ENCODE assay signal across 8 mouse cellular contexts in genomic region chr17:55957726-55958583, GRCm38 (mm10). TPM values are rescaled to one million over a fixed set of nuclear protein-coding genes. Genes with fewer than 3 reads are reported as not detected.
DNase-seq lines count a peak whose midpoint lies in the region; ATAC-seq and TF ChIP-seq lines count a peak whose summit lies in the region.

No protein-coding gene starts in this region.

- peak overlapping the region; percentile 72 for H3K4me2 ChIP-seq in heart, embryonic 15.5 days
- H3K4me2 ChIP-seq in forebrain, embryonic 14.5 days (ENCODE audit: low read length) = peak overlapping the region; percentile 64
- peak overlapping the region; percentile 81 for H3K4me2 ChIP-seq in liver, embryonic 16.5 days (ENCODE audit: low read depth, low read length)

- in situ Hi-C loops in ES-E14 (cut with MboI; ENCODE audit: low sequenced_read_pairs in 2 of 2, unreplicated experiment in 2 of 2) = no loop called here

- WGBS in heart, embryonic 15.5 days = 80% methylated on average over 13 of the region's 13 CpGs
- 83% methylated on average over 13 of the region's 13 CpGs for WGBS in forebrain, embryonic 14.5 days
- 73% methylated on average over 13 of the region's 13 CpGs for WGBS in liver, embryonic 16.5 days (ENCODE audit: insufficient replicate concordance)

- peaks cover 26% of the 10 kb centered on the region for H3K27me3 ChIP-seq in heart, embryonic 15.5 days
- no peaks in the 10 kb centered on the region for H3K27me3 ChIP-seq in forebrain, embryonic 14.5 days (replicated peaks; ENCODE audit: control insufficient read depth, insufficient read depth, low read length)
- no peaks in the 10 kb centered on the region for H3K27me3 ChIP-seq in liver, embryonic 16.5 days (ENCODE audit: control insufficient read depth, insufficient read depth, low read depth, low read length)

- peak overlapping the region; percentile 65 for H3K4me3 ChIP-seq in heart, embryonic 15.5 days
- H3K4me3 ChIP-seq in ES-E14 (ENCODE audit: insufficient read depth in 1 of 2, low read depth in 1 of 2, low read length in 2 of 2, poor library complexity in 1 of 2, severe bottlenecking in 1 of 2) = peak overlapping the region; percentile 81 to 98
- peak overlapping the region; percentile 51 for H3K4me3 ChIP-seq in forebrain, embryonic 14.5 days (ENCODE audit: low read depth, low read length)
- H3K4me3 ChIP-seq in liver, embryonic 16.5 days (ENCODE audit: low read depth, low read length) = peak overlapping the region; percentile 74

- H3K9ac ChIP-seq in heart, embryonic 15.5 days = peak overlapping the region; percentile 47; the same call in 1 of the 2 replicates
- peak overlapping the region; percentile 75; the same call in 1 of the 2 replicates for H3K9ac ChIP-seq in ES-E14 (ENCODE audit: insufficient read depth, low read depth, low read length, poor library complexity, severe bottlenecking)
- H3K9ac ChIP-seq in forebrain, embryonic 14.5 days (ENCODE audit: low read length) = peak overlapping the region; percentile 62
- H3K9ac ChIP-seq in liver, embryonic 16.5 days (ENCODE audit: low read depth, low read length) = peak overlapping the region; percentile 79

- peaks cover 25% of the 10 kb centered on the region for H3K4me1 ChIP-seq in heart, embryonic 15.5 days (replicated peaks)
- peaks cover 4 to 23% of the 10 kb centered on the region in 2 experiments; a peak in 2 of 4 replicates for H3K4me1 ChIP-seq in ES-E14 (ENCODE audit: control insufficient read depth in 2 of 2, insufficient read depth in 2 of 2, low read length in 2 of 2, poor library complexity in 1 of 2)
- peaks cover 17% of the 10 kb centered on the region for H3K4me1 ChIP-seq in forebrain, embryonic 14.5 days (ENCODE audit: control insufficient read depth, insufficient read depth, low read length)
- H3K4me1 ChIP-seq in liver, embryonic 16.5 days (ENCODE audit: control insufficient read depth, low read depth, low read length) = peaks cover 30% of the 10 kb centered on the region

- DNase-seq in heart, adult 18-20 months = no peak
- DNase-seq in ES-E14 (ENCODE audit: low read depth, low spot score) = no peak
- DNase-seq in forebrain, embryonic 14.5 days (ENCODE audit: low spot score) = no peak
- DNase-seq in right cerebral cortex, adult 2 months (ENCODE audit: low spot score in 2 of 2) = no peak
- DNase-seq in MN1 (ENCODE audit: low spot score) = no peak
- no peak for DNase-seq in lung, postnatal 4 days

- H3K27ac ChIP-seq in heart, embryonic 15.5 days = peak overlapping the region; percentile 97; the same call in 1 of the 2 replicates
- no peak overlapping the region for H3K27ac ChIP-seq in ES-E14 (ENCODE audit: insufficient read depth, low read depth, low read length, poor library complexity, severe bottlenecking)
- H3K27ac ChIP-seq in forebrain, embryonic 14.5 days (ENCODE audit: low read depth, low read length) = peak overlapping the region; percentile 93; the same call in 1 of the 2 replicates
- peak overlapping the region; percentile 94 for H3K27ac ChIP-seq in liver, embryonic 16.5 days (ENCODE audit: low read length)

- ATAC-seq in heart, embryonic 15.5 days (replicated peaks; ENCODE audit: insufficient number of reproducible peaks, insufficient read depth, low FRiP score, low read depth) = no peak
- ATAC-seq in forebrain, embryonic 14.5 days = no peak
- ATAC-seq in liver, embryonic 16.5 days (ENCODE audit: low read depth) = no peak

- H3K36me3 ChIP-seq in heart, embryonic 15.5 days = peaks cover 16% of the 10 kb centered on the region
- peaks cover 11% of the 10 kb centered on the region for H3K36me3 ChIP-seq in ES-E14 (ENCODE audit: control insufficient read depth, insufficient read depth, low read length, poor library complexity, severe bottlenecking)
- H3K36me3 ChIP-seq in forebrain, embryonic 14.5 days (ENCODE audit: control insufficient read depth, insufficient read depth, low read length) = peaks cover 16% of the 10 kb centered on the region
- no peaks in the 10 kb centered on the region for H3K36me3 ChIP-seq in liver, embryonic 16.5 days (ENCODE audit: control insufficient read depth, insufficient read depth)

- H3K9me3 ChIP-seq in heart, embryonic 15.5 days (replicated peaks) = no peaks in the 10 kb centered on the region
- H3K9me3 ChIP-seq in ES-E14 (ENCODE audit: control insufficient read depth, insufficient read depth, low read depth, low read length) = no peaks in the 10 kb centered on the region
- no peaks in the 10 kb centered on the region for H3K9me3 ChIP-seq in forebrain, embryonic 14.5 days (replicated peaks; ENCODE audit: control insufficient read depth, low read length)
- no peaks in the 10 kb centered on the region for H3K9me3 ChIP-seq in liver, embryonic 16.5 days (replicated peaks; ENCODE audit: control insufficient read depth, low read length)

TF ChIP-seq in ES-E14, 5 proteins besides CTCF, POLR2A, EP300 and RAD21:
- TF ChIP-seq ZC3H11A (IDR thresholded peaks at IDR 0.05; ENCODE audit: borderline replicate concordance, low read depth, low read length) (no peak), CHD2 (IDR thresholded peaks at IDR 0.05; ENCODE audit: low read depth, low read length) (no peak), HCFC1 (IDR thresholded peaks at IDR 0.05; ENCODE audit: borderline replicate concordance, insufficient read depth, low read length) (no peak), MAFK (IDR thresholded peaks at IDR 0.05; ENCODE audit: insufficient read depth, low read depth, low read length) (no peak), ZNF384 (IDR thresholded peaks at IDR 0.05; ENCODE audit: low read depth, low read length) (no peak)

RNA-seq across cellular contexts. Expression of gene Yju2, which starts 0.9 kb away (rescaled TPM):
- polyA plus RNA-seq in heart, embryonic 15.5 days (2015; fragmentation: Nextera tagmentation; extraction: Ambion mirVana) = 13.9 and 18.2 TPM in 2 replicates
- total RNA-seq in heart, adult 18-20 months (2021) = 1 to 10 TPM; 7.5 to 8.6 TPM
- total RNA-seq in ES-E14 (2012; rRNA removed) = 14.0 and 14.7 TPM in 2 replicates
- polyA plus RNA-seq in forebrain, embryonic 14.5 days (2014; fragmentation: Nextera tagmentation; extraction: Ambion mirVana) = 25.4 and 26.1 TPM in 2 replicates
- polyA plus RNA-seq in liver, embryonic 16.5 days (2015; fragmentation: Nextera tagmentation; extraction: Ambion mirVana) = 7.2 and 7.5 TPM in 2 replicates

RNA-seq across cellular contexts. Expression of gene Ebi3, which starts 5.5 kb away (rescaled TPM):
- polyA plus RNA-seq in heart, embryonic 15.5 days (2015; fragmentation: Nextera tagmentation; extraction: Ambion mirVana) = 0.87 and 2.2 TPM in 2 replicates
- 1 to 10 TPM in 1 of 2 experiments, under 1 TPM in 1; 0.69 to 1.1 TPM for total RNA-seq in heart, adult 18-20 months (2021)
- total RNA-seq in ES-E14 (2012; rRNA removed) = 0.49 and 0.74 TPM in 2 replicates
- polyA plus RNA-seq in forebrain, embryonic 14.5 days (2014; fragmentation: Nextera tagmentation; extraction: Ambion mirVana) = 2.6 and 3.8 TPM in 2 replicates
- polyA plus RNA-seq in liver, embryonic 16.5 days (2015; fragmentation: Nextera tagmentation; extraction: Ambion mirVana) = 7.6 and 9.8 TPM in 2 replicates

RNA-seq across cellular contexts. Expression of gene Zfp119b, which starts 8.7 kb away (rescaled TPM):
- 4.3 and 5.5 TPM in 2 replicates for polyA plus RNA-seq in heart, embryonic 15.5 days (2015; fragmentation: Nextera tagmentation; extraction: Ambion mirVana)
- total RNA-seq in heart, adult 18-20 months (2021) = 1 to 10 TPM; 2.4 TPM
- total RNA-seq in ES-E14 (2012; rRNA removed) = 3.9 and 4.6 TPM in 2 replicates
- polyA plus RNA-seq in forebrain, embryonic 14.5 days (2014; fragmentation: Nextera tagmentation; extraction: Ambion mirVana) = 9.8 and 10.3 TPM in 2 replicates
- polyA plus RNA-seq in liver, embryonic 16.5 days (2015; fragmentation: Nextera tagmentation; extraction: Ambion mirVana) = 2.5 and 2.8 TPM in 2 replicates

RNA-seq across cellular contexts. Expression of gene Shd, which starts 12.3 kb away (rescaled TPM):
- 6.6 and 8.7 TPM in 2 replicates for polyA plus RNA-seq in heart, embryonic 15.5 days (2015; fragmentation: Nextera tagmentation; extraction: Ambion mirVana)
- 1 to 10 TPM; 1.1 to 1.9 TPM for total RNA-seq in heart, adult 18-20 months (2021)
- 1.5 and 2.4 TPM in 2 replicates for total RNA-seq in ES-E14 (2012; rRNA removed)
- polyA plus RNA-seq in forebrain, embryonic 14.5 days (2014; fragmentation: Nextera tagmentation; extraction: Ambion mirVana) = 109 and 111 TPM in 2 replicates
- 0.09 and 0.18 TPM in 2 replicates for polyA plus RNA-seq in liver, embryonic 16.5 days (2015; fragmentation: Nextera tagmentation; extraction: Ambion mirVana)

RNA-seq across cellular contexts. Expression of gene Fsd1, which starts 28.4 kb away (rescaled TPM):
- polyA plus RNA-seq in heart, embryonic 15.5 days (2015; fragmentation: Nextera tagmentation; extraction: Ambion mirVana) = 2.6 and 5.0 TPM in 2 replicates
- total RNA-seq in heart, adult 18-20 months (2021) = not detected
- 24.2 and 50.7 TPM in 2 replicates for total RNA-seq in ES-E14 (2012; rRNA removed)
- 106 and 121 TPM in 2 replicates for polyA plus RNA-seq in forebrain, embryonic 14.5 days (2014; fragmentation: Nextera tagmentation; extraction: Ambion mirVana)
- polyA plus RNA-seq in liver, embryonic 16.5 days (2015; fragmentation: Nextera tagmentation; extraction: Ambion mirVana) = 0.22 and 0.26 TPM in 2 replicates
